ENCODE assay signal across 20 mouse cellular contexts in genomic region chr15:56294910-56295438, GRCm38 (mm10).
DNase-seq lines count a peak whose midpoint lies in the region.
"Had no signal": no experiment of that assay in that cellular context is flagged by ENCODE, and none has a peak within 500 bp of the region (broad histone marks: within the 10 kb centered on the region; RNA-seq: fewer than 3 reads in every experiment).

No protein-coding gene starts in this region.

- H3K27ac ChIP-seq in embryonic facial prominence, embryonic 10.5 days (replicated peaks), result no peak overlapping the region
- H3K27ac ChIP-seq: hindbrain, embryonic 15.5 days; midbrain, embryonic 13.5 days; neural tube, embryonic 12.5 days had no signal

- DNase-seq in gastrocnemius, postnatal 14 days, result peak; percentile 11
- DNase-seq in gastrocnemius, postnatal 10 days, result no peak
- DNase-seq in embryonic facial prominence, embryonic 10.5 days (ENCODE audit: low spot score), result peak; percentile 39
- peak; percentile 73 for DNase-seq in forelimb bud, embryonic 11.5 days (ENCODE audit: low read depth, low spot score)
- DNase-seq in mesoderm, embryonic 11.5 days (ENCODE audit: low read depth, low spot score), result peak; percentile 34
- no peak for DNase-seq in lung, postnatal 4 days
- DNase-seq in thymus, postnatal 10 days (ENCODE audit: low spot score in 2 of 2), result no peak
- DNase-seq: adrenal gland, adult 2 months; cerebellum, adult 11 months; cerebellum, adult 9-11 months; heart, postnatal 36 days; kidney, postnatal 25 days; layer of hippocampus, postnatal 36 days; right cerebral cortex, postnatal 14 days; thymus, postnatal 14 days had no signal

- peaks cover 4% of the 10 kb centered on the region; the same call in 1 of the 2 replicates for H3K4me1 ChIP-seq in embryonic facial prominence, embryonic 10.5 days
- H3K4me1 ChIP-seq: hindbrain, embryonic 15.5 days; midbrain, embryonic 13.5 days; neural tube, embryonic 12.5 days had no signal

- H3K36me3 ChIP-seq in embryonic facial prominence, embryonic 10.5 days (replicated peaks), result no peaks in the 10 kb centered on the region
- H3K36me3 ChIP-seq: G1E; hindbrain, embryonic 15.5 days; midbrain, embryonic 13.5 days; neural tube, embryonic 12.5 days had no signal

- H3K4me3 ChIP-seq in embryonic facial prominence, embryonic 10.5 days, result no peak overlapping the region
- H3K4me3 ChIP-seq: hindbrain, embryonic 15.5 days; midbrain, embryonic 13.5 days; neural tube, embryonic 12.5 days had no signal

- 44% methylated on average over 3 of the region's 3 CpGs for WGBS in embryonic facial prominence, embryonic 10.5 days

- H3K9me3 ChIP-seq in embryonic facial prominence, embryonic 10.5 days, result no peaks in the 10 kb centered on the region
- H3K9me3 ChIP-seq: G1E; hindbrain, embryonic 15.5 days; midbrain, embryonic 13.5 days; neural tube, embryonic 12.5 days had no signal

- H3K27me3 ChIP-seq in embryonic facial prominence, embryonic 10.5 days (replicated peaks; ENCODE audit: low read depth, poor library complexity, severe bottlenecking), result no peaks in the 10 kb centered on the region
- H3K27me3 ChIP-seq: CH12.LX; hindbrain, embryonic 15.5 days; midbrain, embryonic 13.5 days; neural tube, embryonic 12.5 days had no signal

- intact Hi-C loops in gastrocnemius, postnatal 14 days (cut with DNase I; ENCODE audit: low total_unique reads), result no loop called here

Comparison
In these comparisons a context has a peak if more than half of its experiments do, and no peak if none do; other contexts are left out.
1. DNase-seq: peak in gastrocnemius, postnatal 14 days (single experiment), embryonic facial prominence, embryonic 10.5 days (single experiment), forelimb bud, embryonic 11.5 days (single experiment) and mesoderm, embryonic 11.5 days (single experiment); none in gastrocnemius, postnatal 10 days (single experiment), lung, postnatal 4 days (0 of 2) and thymus, postnatal 10 days (0 of 2).